Mouse (Mus musculus): ENCODE results near the gene Ern1. TPM values are rescaled to one million over a fixed set of nuclear protein-coding genes. Genes with fewer than 3 reads are reported as not detected.

Ern1 gene
- polyA plus RNA-seq, 1 experiment from 2014 or later: 4.4 TPM

GRCm38 (mm10) chr11:106355382-106356128 lies 132.1 kb downstream of the Ern1 start:
- Histone ChIP-seq H3K4me3 (ENCODE audit: low read depth, low read length) (no peak overlapping the region), H3K4me2 (no peak overlapping the region), H3K9me3 (replicated peaks; ENCODE audit: control insufficient read depth, low read length) (no peaks in the 10 kb centered on the region), H3K4me1 (ENCODE audit: control insufficient read depth, insufficient read depth, low read length) (peaks cover 12% of the 10 kb centered on the region), H3K27ac (ENCODE audit: low read depth, low read length) (0 out of 2 replicates have a peak overlapping the region, but pooled peaks have one; percentile 12), H3K27me3 (ENCODE audit: control insufficient read depth, insufficient read depth, low read length) (no peaks in the 10 kb centered on the region), H3K36me3 (ENCODE audit: control insufficient read depth, insufficient read depth, low read length) (no peaks in the 10 kb centered on the region), H3K9ac (ENCODE audit: low read depth, low read length) (no peak overlapping the region)
- ATAC-seq (replicated peaks; ENCODE audit: insufficient number of reproducible peaks, low FRiP score, low TSS enrichment): no peak
- 52% methylated on average over 17 of the region's 19 CpGs for WGBS (ENCODE audit: insufficient replicate concordance)

- Histone ChIP-seq H3K4me2 (no peak overlapping the region), H3K36me3 (ENCODE audit: control insufficient read depth, insufficient read depth, low read length) (no peaks in the 10 kb centered on the region), H3K4me3 (ENCODE audit: low read depth, low read length) (no peak overlapping the region), H3K27me3 (ENCODE audit: control insufficient read depth, insufficient read depth, low read length) (no peaks in the 10 kb centered on the region), H3K9ac (ENCODE audit: low read depth, low read length) (no peak overlapping the region), H3K4me1 (ENCODE audit: control insufficient read depth, insufficient read depth, low read length) (peaks cover 12% of the 10 kb centered on the region), H3K27ac (ENCODE audit: low read depth, low read length) (no peak overlapping the region), H3K9me3 (replicated peaks; ENCODE audit: control insufficient read depth, low read length) (no peaks in the 10 kb centered on the region)
- WGBS (ENCODE audit: insufficient replicate concordance): 46% methylated on average over 1 of the region's 1 CpGs
- ATAC-seq (replicated peaks; ENCODE audit: insufficient number of reproducible peaks, low FRiP score, low TSS enrichment): no peak
Observed at GRCm38 (mm10) chr11:106354181-106354580, 133.5 kb downstream of the Ern1 start.

DNA sequence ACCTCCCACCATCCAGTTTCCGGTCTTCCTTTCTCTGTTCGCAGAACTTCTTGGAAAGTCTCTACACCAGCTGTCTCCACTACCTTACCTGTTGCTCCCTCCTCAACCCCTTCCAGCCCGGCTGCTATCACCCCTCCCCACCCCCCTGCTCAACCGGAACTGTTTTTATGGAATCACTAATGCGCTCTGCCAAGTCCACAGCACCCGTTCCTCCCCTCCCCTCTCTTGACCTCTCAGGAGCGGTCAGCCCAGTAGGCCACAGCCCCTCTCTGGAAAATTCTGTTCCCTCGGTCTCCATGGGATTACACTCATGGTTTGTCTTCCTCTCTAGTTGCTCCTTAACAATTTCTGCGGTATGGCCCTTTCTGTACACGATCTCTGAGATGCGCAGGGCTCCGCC lies 134.5 kb downstream of the Ern1 start, which contains the start of gene Scn4a:
Scn4a (minus strand) TSS at position 101 of the 400 bp plus-strand sequence.
- H3K27me3 ChIP-seq (ENCODE audit: control insufficient read depth, insufficient read depth, low read length): no peaks in the 10 kb centered on the region
- no peak within 1 kb of the TSS for H3K4me3 ChIP-seq (ENCODE audit: low read depth, low read length)
- H3K27ac ChIP-seq (ENCODE audit: low read depth, low read length): no peak within 1 kb of the TSS
- peaks cover 12% of the 10 kb centered on the region for H3K4me1 ChIP-seq (ENCODE audit: control insufficient read depth, insufficient read depth, low read length)
- H3K9me3 ChIP-seq (replicated peaks; ENCODE audit: control insufficient read depth, low read length): no peaks in the 10 kb centered on the region
- H3K9ac ChIP-seq (ENCODE audit: low read depth, low read length): no peak within 1 kb of the TSS
- no peak within 1 kb of the TSS for H3K4me2 ChIP-seq
- 79% methylated on average over 12 of the region's 12 CpGs for whole genome bisulfite sequencing (ENCODE audit: insufficient replicate concordance)
- no peak for ATAC-seq (replicated peaks; ENCODE audit: insufficient number of reproducible peaks, low FRiP score, low TSS enrichment)
- no peaks in the 10 kb centered on the region for H3K36me3 ChIP-seq (ENCODE audit: control insufficient read depth, insufficient read depth, low read length)

DNA sequence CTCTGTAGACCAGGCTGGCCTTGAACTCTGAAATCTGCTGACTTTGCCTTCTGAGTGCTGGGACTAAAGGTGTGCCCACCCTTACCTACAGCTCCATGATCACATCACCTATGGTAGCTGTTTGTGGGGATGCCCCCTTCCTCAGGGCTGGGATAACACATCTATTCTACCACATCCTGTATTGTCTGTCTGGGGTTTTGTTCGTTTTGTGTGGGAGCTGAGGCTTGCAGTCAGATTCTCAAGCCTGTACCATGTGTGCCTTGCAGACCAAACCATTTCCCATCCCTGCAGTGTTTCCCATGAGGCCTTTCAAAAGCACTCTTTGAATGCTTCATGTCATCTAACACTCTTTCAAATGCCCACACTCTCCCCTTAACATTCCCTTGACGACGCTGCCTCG lies 135.7 kb downstream of the Ern1 start:
- WGBS (ENCODE audit: insufficient replicate concordance): 54% methylated on average over 4 of the region's 4 CpGs
- H3K4me3 ChIP-seq (ENCODE audit: low read depth, low read length): no peak overlapping the region
- H3K9me3 ChIP-seq (replicated peaks; ENCODE audit: control insufficient read depth, low read length): no peaks in the 10 kb centered on the region
- ATAC-seq (replicated peaks; ENCODE audit: insufficient number of reproducible peaks, low FRiP score, low TSS enrichment): no peak
- H3K36me3 ChIP-seq (ENCODE audit: control insufficient read depth, insufficient read depth, low read length): no peaks in the 10 kb centered on the region
- H3K27ac ChIP-seq (ENCODE audit: low read depth, low read length): no peak overlapping the region
- peaks cover 12% of the 10 kb centered on the region for H3K4me1 ChIP-seq (ENCODE audit: control insufficient read depth, insufficient read depth, low read length)
- H3K27me3 ChIP-seq (ENCODE audit: control insufficient read depth, insufficient read depth, low read length): no peaks in the 10 kb centered on the region
- no peak overlapping the region for H3K9ac ChIP-seq (ENCODE audit: low read depth, low read length)
- H3K4me2 ChIP-seq: no peak overlapping the region

DNA sequence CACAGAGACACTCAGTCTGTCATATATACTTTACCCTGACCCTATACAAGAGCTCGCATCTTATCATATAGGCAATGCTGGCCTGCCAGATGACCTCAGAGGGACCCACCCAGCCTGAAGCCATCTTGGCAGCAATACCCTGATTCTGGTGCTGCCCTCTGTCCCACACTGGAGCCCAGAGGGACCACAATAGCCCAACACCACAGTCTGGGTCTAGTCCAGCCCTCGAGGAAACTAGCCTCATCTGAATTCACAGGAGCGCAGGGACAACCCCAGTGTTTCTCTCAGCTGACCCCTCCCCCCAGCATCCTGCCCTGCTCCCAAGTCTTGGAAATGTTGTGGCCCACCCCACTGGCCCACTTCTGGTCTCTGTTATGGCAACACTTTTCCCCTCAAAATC lies 136.4 kb downstream of the Ern1 start:
- H3K4me1 ChIP-seq (ENCODE audit: control insufficient read depth, insufficient read depth, low read length): peaks cover 12% of the 10 kb centered on the region
- 49% methylated on average over 3 of the region's 3 CpGs for WGBS (ENCODE audit: insufficient replicate concordance)
- no peaks in the 10 kb centered on the region for H3K27me3 ChIP-seq (ENCODE audit: control insufficient read depth, insufficient read depth, low read length)
- H3K36me3 ChIP-seq (ENCODE audit: control insufficient read depth, insufficient read depth, low read length): no peaks in the 10 kb centered on the region
- no peaks in the 10 kb centered on the region for H3K9me3 ChIP-seq (replicated peaks; ENCODE audit: control insufficient read depth, low read length)
- no peak overlapping the region for H3K27ac ChIP-seq (ENCODE audit: low read depth, low read length)
- H3K4me2 ChIP-seq: no peak overlapping the region
- no peak for ATAC-seq (replicated peaks; ENCODE audit: insufficient number of reproducible peaks, low FRiP score, low TSS enrichment)
- no peak overlapping the region for H3K9ac ChIP-seq (ENCODE audit: low read depth, low read length)
- H3K4me3 ChIP-seq (ENCODE audit: low read depth, low read length): no peak overlapping the region

GRCm38 (mm10) chr11:106350853-106351252 lies 136.8 kb downstream of the Ern1 start:
- peaks cover 11% of the 10 kb centered on the region for H3K4me1 ChIP-seq (ENCODE audit: control insufficient read depth, insufficient read depth, low read length)

DNA sequence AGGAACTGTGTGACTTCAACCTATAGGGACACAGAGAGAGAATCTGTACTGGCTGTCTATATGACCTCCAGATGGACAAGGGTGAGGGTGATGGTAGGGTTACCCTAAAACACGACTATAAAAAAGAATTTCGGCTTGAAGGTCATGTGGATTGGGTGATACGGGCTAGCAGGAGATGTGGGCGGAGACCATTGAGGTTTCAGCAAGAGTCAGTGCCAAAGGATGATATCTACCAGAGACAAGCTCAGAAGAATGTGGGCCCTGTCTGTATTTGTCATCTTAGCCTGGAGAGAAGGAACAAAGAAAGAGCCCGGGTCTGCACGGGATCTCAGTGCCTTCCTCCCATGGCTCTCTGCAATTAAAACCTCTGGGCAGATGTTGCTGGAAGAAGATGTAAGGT lies 137.9 kb downstream of the Ern1 start:
- Histone ChIP-seq H3K27me3 (ENCODE audit: control insufficient read depth, insufficient read depth, low read length) (no peaks in the 10 kb centered on the region), H3K36me3 (ENCODE audit: control insufficient read depth, insufficient read depth, low read length) (no peaks in the 10 kb centered on the region), H3K9me3 (replicated peaks; ENCODE audit: control insufficient read depth, low read length) (no peaks in the 10 kb centered on the region), H3K4me3 (ENCODE audit: low read depth, low read length) (no peak overlapping the region), H3K4me2 (no peak overlapping the region), H3K4me1 (ENCODE audit: control insufficient read depth, insufficient read depth, low read length) (0 out of 2 replicates have a peak, but pooled peaks cover 7% of the 10 kb centered on the region), H3K27ac (ENCODE audit: low read depth, low read length) (no peak overlapping the region), H3K9ac (ENCODE audit: low read depth, low read length) (no peak overlapping the region)
- 75% methylated on average over 6 of the region's 6 CpGs for WGBS (ENCODE audit: insufficient replicate concordance)
- no peak for ATAC-seq (replicated peaks; ENCODE audit: insufficient number of reproducible peaks, low FRiP score, low TSS enrichment)

More at GRCm38 (mm10) chr11:106350853-106351252, 136.8 kb downstream of the Ern1 start:
- no peak for ATAC-seq (replicated peaks; ENCODE audit: insufficient number of reproducible peaks, low FRiP score, low TSS enrichment)
- Histone ChIP-seq H3K9me3 (replicated peaks; ENCODE audit: control insufficient read depth, low read length) (no peaks in the 10 kb centered on the region), H3K9ac (ENCODE audit: low read depth, low read length) (no peak overlapping the region), H3K4me2 (no peak overlapping the region), H3K4me3 (ENCODE audit: low read depth, low read length) (no peak overlapping the region), H3K36me3 (ENCODE audit: control insufficient read depth, insufficient read depth, low read length) (no peaks in the 10 kb centered on the region), H3K27ac (ENCODE audit: low read depth, low read length) (no peak overlapping the region), H3K27me3 (ENCODE audit: control insufficient read depth, insufficient read depth, low read length) (no peaks in the 10 kb centered on the region)
- 51% methylated on average over 5 of the region's 5 CpGs for WGBS (ENCODE audit: insufficient replicate concordance)

GRCm38 (mm10) chr11:106344910-106345309 lies 142.7 kb downstream of the Ern1 start:
- no peak for ATAC-seq (replicated peaks; ENCODE audit: insufficient number of reproducible peaks, low FRiP score, low TSS enrichment)
- Histone ChIP-seq H3K4me3 (ENCODE audit: low read depth, low read length) (no peak overlapping the region), H3K27ac (ENCODE audit: low read depth, low read length) (no peak overlapping the region), H3K27me3 (ENCODE audit: control insufficient read depth, insufficient read depth, low read length) (no peaks in the 10 kb centered on the region), H3K36me3 (ENCODE audit: control insufficient read depth, insufficient read depth, low read length) (no peaks in the 10 kb centered on the region), H3K9ac (ENCODE audit: low read depth, low read length) (no peak overlapping the region), H3K4me1 (ENCODE audit: control insufficient read depth, insufficient read depth, low read length) (peaks cover 3% of the 10 kb centered on the region), H3K9me3 (replicated peaks; ENCODE audit: control insufficient read depth, low read length) (no peaks in the 10 kb centered on the region), H3K4me2 (no peak overlapping the region)
- 55% methylated on average over 6 of the region's 6 CpGs for WGBS (ENCODE audit: insufficient replicate concordance)
